Mouse (Mus musculus) CD8-positive naive resting alpha-beta T cell, adult 57 days (primary cell): ENCODE results near the gene Ctnnb1. TPM values are rescaled to one million over a fixed set of nuclear protein-coding genes. Genes with fewer than 3 reads are reported as not detected.

ENCODE experiments used
- total RNA-seq: library from RNA; stranded (reverse); gene quantifications from one replicate; pipeline ENCODE4 v1.2.4, GENCODE M21; 2023

The Ctnnb1 gene
- total RNA-seq, result 192 TPM

GRCm38 (mm10) chr9:120929081-120929480 is at the start of gene Ctnnb1:
TSS of gene Ctnnb1 (plus strand) at chr9:120929216.

